ENCODE assay signal across 8 mouse cellular contexts in genomic region chr10:37138778-37139442, GRCm38 (mm10). TPM values are rescaled to one million over a fixed set of nuclear protein-coding genes. Genes with fewer than 3 reads are reported as not detected.
DNase-seq lines count a peak whose midpoint lies in the region; ATAC-seq and TF ChIP-seq lines count a peak whose summit lies in the region.

Gene Marcks (minus strand): TSS chr10:37138920.

- H3K4me1 ChIP-seq in bone marrow, adult 2 months (ENCODE audit: control insufficient read depth, insufficient read depth, low read length): no peaks in the 10 kb centered on the region; the same call in 1 of the 2 replicates
- peaks cover 4% of the 10 kb centered on the region; the same call in 1 of the 2 replicates for H3K4me1 ChIP-seq in heart, embryonic 12.5 days (replicated peaks)
- H3K4me1 ChIP-seq in kidney, embryonic 16.5 days (ENCODE audit: insufficient read depth, low read length): peaks cover 10% of the 10 kb centered on the region

- peak; percentile 66 for ATAC-seq in erythroid progenitor cell, adult 5-6 weeks (replicated peaks; ENCODE audit: low FRiP score, poor library complexity, severe bottlenecking)
- ATAC-seq in heart, embryonic 12.5 days (ENCODE audit: insufficient number of reproducible peaks, low FRiP score): peak; percentile 74
- peak; percentile 52; the same call in 1 of the 2 replicates for ATAC-seq in kidney, embryonic 16.5 days (ENCODE audit: low FRiP score, low TSS enrichment)
- peak; percentile 23 for ATAC-seq in monocyte, adult 5-6 weeks (replicated peaks; ENCODE audit: insufficient number of reproducible peaks, low FRiP score, low TSS enrichment, poor library complexity, severe bottlenecking)

- peak within 1 kb of the TSS; percentile 97 for H3K9ac ChIP-seq in heart, embryonic 12.5 days
- H3K9ac ChIP-seq in kidney, embryonic 16.5 days (replicated peaks; ENCODE audit: low read length): peak within 1 kb of the TSS; percentile 100

- peak within 1 kb of the TSS; percentile 75 for H3K27ac ChIP-seq in bone marrow, adult 2 months (ENCODE audit: control insufficient read depth, insufficient read depth, low read depth, low read length, poor library complexity)
- H3K27ac ChIP-seq in heart, embryonic 12.5 days (ENCODE audit: poor library complexity, severe bottlenecking): peak within 1 kb of the TSS; percentile 95
- peak within 1 kb of the TSS; percentile 98 for H3K27ac ChIP-seq in kidney, embryonic 16.5 days (ENCODE audit: low read length)

- no peak for TF ChIP-seq CTCF in bone marrow, adult 2 months (IDR thresholded peaks at IDR 0.05; ENCODE audit: control insufficient read depth, insufficient read depth, low read length)

- H3K4me2 ChIP-seq in heart, embryonic 12.5 days: peak within 1 kb of the TSS; percentile 90
- peak within 1 kb of the TSS; percentile 73 for H3K4me2 ChIP-seq in kidney, embryonic 16.5 days (replicated peaks; ENCODE audit: low read depth, low read length)

- under 1% methylated on average over 39 of the region's 39 CpGs for WGBS in bone marrow, adult 2 months
- under 1% methylated on average over 39 of the region's 39 CpGs for WGBS in heart, embryonic 12.5 days
- under 1% methylated on average over 39 of the region's 39 CpGs for WGBS in kidney, embryonic 16.5 days

- H3K27me3 ChIP-seq in heart, embryonic 12.5 days (replicated peaks): no peaks in the 10 kb centered on the region
- H3K27me3 ChIP-seq in kidney, embryonic 16.5 days (ENCODE audit: insufficient read depth, low read length): no peaks in the 10 kb centered on the region

- peak within 1 kb of the TSS; percentile 88 for H3K4me3 ChIP-seq in bone marrow, adult 2 months (replicated peaks; ENCODE audit: control insufficient read depth, low read depth, low read length)
- peak within 1 kb of the TSS; percentile 92 for H3K4me3 ChIP-seq in heart, embryonic 12.5 days
- peak within 1 kb of the TSS; percentile 90 for H3K4me3 ChIP-seq in kidney, embryonic 16.5 days (ENCODE audit: low read length)

- peaks cover 9% of the 10 kb centered on the region for H3K36me3 ChIP-seq in heart, embryonic 12.5 days
- peaks cover 8% of the 10 kb centered on the region; the same call in 1 of the 2 replicates for H3K36me3 ChIP-seq in kidney, embryonic 16.5 days (ENCODE audit: insufficient read depth, low read length)

- no peak; the same call in 1 of the 2 replicates for TF ChIP-seq POLR2A in bone marrow, adult 2 months (IDR thresholded peaks at IDR 0.05; ENCODE audit: borderline replicate concordance, control insufficient read depth, low read depth, low read length)

- peak; percentile 84 to 85 for DNase-seq in B cell, adult 2 months
- DNase-seq in liver: peak; percentile 85
- peak; percentile 82 to 84 for DNase-seq in spleen, postnatal 36 days (ENCODE audit: low spot score in 2 of 2)

- no peaks in the 10 kb centered on the region for H3K9me3 ChIP-seq in heart, embryonic 12.5 days (replicated peaks)
- no peaks in the 10 kb centered on the region for H3K9me3 ChIP-seq in kidney, embryonic 16.5 days (ENCODE audit: low read length)

RNA-seq across cellular contexts. Expression of gene Marcks, which starts in this region (rescaled TPM):
- 19.7 and 44.2 TPM in 2 replicates for polyA plus RNA-seq in bone marrow, adult 2 months (2011; ENCODE audit: insufficient read depth, insufficient read length, low replicate concordance, missing spikeins)
- total RNA-seq in erythroid progenitor cell, adult 5-6 weeks (2015; ENCODE audit: low replicate concordance): 13.0 and 18.9 TPM in 2 replicates
- total RNA-seq in erythroid progenitor cell, adult 5-6 weeks (2017; ENCODE audit: low replicate concordance): 14.0 and 17.3 TPM in 2 replicates
- polyA plus RNA-seq in heart, embryonic 12.5 days (2016; fragmentation: Nextera tagmentation; extraction: Ambion mirVana): 79.0 and 81.4 TPM in 2 replicates
- 71.6 and 80.3 TPM in 2 replicates for polyA plus RNA-seq in kidney, embryonic 16.5 days (2015; fragmentation: Nextera tagmentation; extraction: Ambion mirVana)
- total RNA-seq in monocyte, adult 5-6 weeks (2017): 88.8 to 161 TPM (median 153 TPM) in 3 replicates

Comparison
In these comparisons a context has a peak if more than half of its experiments do, and no peak if none do; other contexts are left out.
1. Peak in every context shown above with its lines: DNase-seq, ATAC-seq, H3K4me3 ChIP-seq and H3K27ac ChIP-seq.
2. ATAC-seq: peak in every context shown above with its lines; median percentile 74 in heart, embryonic 12.5 days; 66 in erythroid progenitor cell, adult 5-6 weeks; 52 in kidney, embryonic 16.5 days; 23 in monocyte, adult 5-6 weeks.